Mouse (Mus musculus): ENCODE data around the gene Rasa3. TPM values are rescaled to one million over a fixed set of nuclear protein-coding genes. Genes with fewer than 3 reads are reported as not detected.

Gene Rasa3
- polyA plus RNA-seq, 1 experiment from 2014 or later = 20.2 TPM

- WGBS = 87% methylated on average over 9 of the region's 9 CpGs
- Histone ChIP-seq H3K4me3 (replicated peaks) (no peak overlapping the region), H3K36me3 (peaks cover 9% of the 10 kb centered on the region; the same call in 1 of the 2 replicates), H3K4me2 (no peak overlapping the region), H3K27me3 (no peaks in the 10 kb centered on the region), H3K27ac (no peak overlapping the region), H3K9ac (replicated peaks) (no peak overlapping the region), H3K4me1 (replicated peaks) (peaks cover 28% of the 10 kb centered on the region), H3K9me3 (peaks cover 11% of the 10 kb centered on the region; the same call in 1 of the 2 replicates)
- ATAC-seq (ENCODE audit: insufficient number of reproducible peaks, insufficient read depth, low FRiP score, low TSS enrichment, low read depth) = no peak
These were observed 49.3 kb downstream of the Rasa3 start for GRCm38 (mm10) chr8:13628067-13628466.

GRCm38 (mm10) chr8:13627591-13627990 lies 49.8 kb downstream of the Rasa3 start:
- H3K4me1 ChIP-seq (replicated peaks) = peaks cover 31% of the 10 kb centered on the region
- no peaks in the 10 kb centered on the region for H3K27me3 ChIP-seq
- H3K9me3 ChIP-seq = peaks cover 11% of the 10 kb centered on the region; the same call in 1 of the 2 replicates
- H3K4me3 ChIP-seq (replicated peaks) = no peak overlapping the region
- peaks cover 9% of the 10 kb centered on the region; the same call in 1 of the 2 replicates for H3K36me3 ChIP-seq
- no peak overlapping the region for H3K4me2 ChIP-seq
- no peak overlapping the region for H3K27ac ChIP-seq
- WGBS = 95% methylated on average over 5 of the region's 5 CpGs
- no peak overlapping the region for H3K9ac ChIP-seq (replicated peaks)
- no peak for ATAC-seq (ENCODE audit: insufficient number of reproducible peaks, insufficient read depth, low FRiP score, low TSS enrichment, low read depth)

GRCm38 (mm10) chr8:13626114-13626513 lies 51.3 kb downstream of the Rasa3 start:
- H3K4me3 ChIP-seq (replicated peaks) = no peak overlapping the region
- H3K9ac ChIP-seq (replicated peaks) = no peak overlapping the region
- ATAC-seq (ENCODE audit: insufficient number of reproducible peaks, insufficient read depth, low FRiP score, low TSS enrichment, low read depth) = no peak
- no peak overlapping the region for H3K27ac ChIP-seq
- H3K9me3 ChIP-seq = peaks cover 11% of the 10 kb centered on the region; the same call in 1 of the 2 replicates
- H3K4me2 ChIP-seq = no peak overlapping the region
- WGBS = 80% methylated on average over 10 of the region's 10 CpGs
- no peaks in the 10 kb centered on the region for H3K27me3 ChIP-seq
- peaks cover 9% of the 10 kb centered on the region; the same call in 1 of the 2 replicates for H3K36me3 ChIP-seq
- H3K4me1 ChIP-seq (replicated peaks) = peaks cover 31% of the 10 kb centered on the region

- Histone ChIP-seq H3K36me3 (peaks cover 9% of the 10 kb centered on the region; the same call in 1 of the 2 replicates), H3K4me3 (replicated peaks) (no peak overlapping the region), H3K27ac (peak overlapping the region; percentile 78), H3K9ac (replicated peaks) (no peak overlapping the region), H3K27me3 (no peaks in the 10 kb centered on the region), H3K4me1 (replicated peaks) (peaks cover 37% of the 10 kb centered on the region), H3K4me2 (no peak overlapping the region), H3K9me3 (peaks cover 11% of the 10 kb centered on the region; the same call in 1 of the 2 replicates)
- no peak for ATAC-seq (ENCODE audit: insufficient number of reproducible peaks, insufficient read depth, low FRiP score, low TSS enrichment, low read depth)
- 86% methylated on average over 5 of the region's 5 CpGs for WGBS
These were observed 52.0 kb downstream of the Rasa3 start for GRCm38 (mm10) chr8:13625281-13625970.

- Histone ChIP-seq H3K9ac (replicated peaks) (no peak overlapping the region), H3K27ac (peak overlapping the region; percentile 78), H3K27me3 (no peaks in the 10 kb centered on the region), H3K4me1 (replicated peaks) (peaks cover 41% of the 10 kb centered on the region), H3K4me2 (no peak overlapping the region), H3K4me3 (replicated peaks) (no peak overlapping the region), H3K9me3 (peaks cover 11% of the 10 kb centered on the region; the same call in 1 of the 2 replicates), H3K36me3 (peaks cover 9% of the 10 kb centered on the region; the same call in 1 of the 2 replicates)
- WGBS = 42% methylated on average over 11 of the region's 11 CpGs
- ATAC-seq (ENCODE audit: insufficient number of reproducible peaks, insufficient read depth, low FRiP score, low TSS enrichment, low read depth) = no peak
These were observed 52.5 kb downstream of the Rasa3 start for GRCm38 (mm10) chr8:13624863-13625262.

- H3K4me1 ChIP-seq (replicated peaks) = peaks cover 41% of the 10 kb centered on the region
- H3K4me2 ChIP-seq = no peak overlapping the region
- peaks cover 9% of the 10 kb centered on the region; the same call in 1 of the 2 replicates for H3K36me3 ChIP-seq
- no peak overlapping the region for H3K4me3 ChIP-seq (replicated peaks)
- peak overlapping the region; percentile 78 for H3K27ac ChIP-seq
- no peak overlapping the region for H3K9ac ChIP-seq (replicated peaks)
- no peak for ATAC-seq (ENCODE audit: insufficient number of reproducible peaks, insufficient read depth, low FRiP score, low TSS enrichment, low read depth)
- H3K9me3 ChIP-seq = peaks cover 11% of the 10 kb centered on the region; the same call in 1 of the 2 replicates
- H3K27me3 ChIP-seq = no peaks in the 10 kb centered on the region
- 67% methylated on average over 10 of the region's 10 CpGs for WGBS
These were observed 53.4 kb downstream of the Rasa3 start for GRCm38 (mm10) chr8:13623911-13624421.

- Histone ChIP-seq H3K27ac (peak overlapping the region; percentile 78), H3K4me2 (no peak overlapping the region), H3K9ac (replicated peaks) (no peak overlapping the region), H3K36me3 (peaks cover 9% of the 10 kb centered on the region; the same call in 1 of the 2 replicates), H3K4me3 (replicated peaks) (no peak overlapping the region), H3K9me3 (peaks cover 11% of the 10 kb centered on the region; the same call in 1 of the 2 replicates), H3K4me1 (replicated peaks) (peaks cover 41% of the 10 kb centered on the region), H3K27me3 (no peaks in the 10 kb centered on the region)
- no peak for ATAC-seq (ENCODE audit: insufficient number of reproducible peaks, insufficient read depth, low FRiP score, low TSS enrichment, low read depth)
- WGBS = 64% methylated on average over 9 of the region's 9 CpGs
These were observed 54.2 kb downstream of the Rasa3 start for GRCm38 (mm10) chr8:13623038-13623750.

- Histone ChIP-seq H3K4me3 (replicated peaks) (no peak overlapping the region), H3K27ac (no peak overlapping the region), H3K9me3 (no peaks in the 10 kb centered on the region), H3K4me1 (replicated peaks) (peaks cover 36% of the 10 kb centered on the region), H3K9ac (replicated peaks) (no peak overlapping the region), H3K27me3 (no peaks in the 10 kb centered on the region), H3K36me3 (no peaks in the 10 kb centered on the region), H3K4me2 (no peak overlapping the region)
- WGBS = 77% methylated on average over 9 of the region's 9 CpGs
- ATAC-seq (ENCODE audit: insufficient number of reproducible peaks, insufficient read depth, low FRiP score, low TSS enrichment, low read depth) = no peak
These were observed 57.0 kb downstream of the Rasa3 start for GRCm38 (mm10) chr8:13620226-13620920.

GRCm38 (mm10) chr8:13616831-13617505 lies 60.4 kb downstream of the Rasa3 start:
- Histone ChIP-seq H3K4me1 (replicated peaks) (peaks cover 20% of the 10 kb centered on the region), H3K27ac (no peak overlapping the region), H3K9ac (replicated peaks) (no peak overlapping the region), H3K4me3 (replicated peaks) (no peak overlapping the region), H3K36me3 (peaks cover 16% of the 10 kb centered on the region), H3K27me3 (no peaks in the 10 kb centered on the region), H3K9me3 (0 out of 2 replicates have a peak, but pooled peaks cover 7% of the 10 kb centered on the region), H3K4me2 (no peak overlapping the region)
- ATAC-seq (ENCODE audit: insufficient number of reproducible peaks, insufficient read depth, low FRiP score, low TSS enrichment, low read depth) = no peak
- WGBS = 88% methylated on average over 17 of the region's 17 CpGs

- H3K27me3 ChIP-seq = no peaks in the 10 kb centered on the region
- H3K4me1 ChIP-seq (replicated peaks) = peaks cover 10% of the 10 kb centered on the region
- WGBS = 64% methylated on average over 10 of the region's 10 CpGs
- peak overlapping the region; percentile 64; the same call in 1 of the 2 replicates for H3K27ac ChIP-seq
- H3K9me3 ChIP-seq = 0 out of 2 replicates have a peak, but pooled peaks cover 7% of the 10 kb centered on the region
- H3K36me3 ChIP-seq = peaks cover 19% of the 10 kb centered on the region
- no peak overlapping the region for H3K9ac ChIP-seq (replicated peaks)
- H3K4me3 ChIP-seq (replicated peaks) = no peak overlapping the region
- no peak; the same call in 1 of the 2 replicates for ATAC-seq (ENCODE audit: insufficient number of reproducible peaks, insufficient read depth, low FRiP score, low TSS enrichment, low read depth)
- H3K4me2 ChIP-seq = no peak overlapping the region
These were observed 62.4 kb downstream of the Rasa3 start for GRCm38 (mm10) chr8:13614924-13615391.

Measured in limb, embryonic 12.5 days (tissue).